Mouse (Mus musculus): ENCODE results near the gene Nt5c. TPM values are rescaled to one million over a fixed set of nuclear protein-coding genes. Genes with fewer than 3 reads are reported as not detected.

The Nt5c gene
- total RNA-seq, 1 experiment, result 50.5 TPM

DNA sequence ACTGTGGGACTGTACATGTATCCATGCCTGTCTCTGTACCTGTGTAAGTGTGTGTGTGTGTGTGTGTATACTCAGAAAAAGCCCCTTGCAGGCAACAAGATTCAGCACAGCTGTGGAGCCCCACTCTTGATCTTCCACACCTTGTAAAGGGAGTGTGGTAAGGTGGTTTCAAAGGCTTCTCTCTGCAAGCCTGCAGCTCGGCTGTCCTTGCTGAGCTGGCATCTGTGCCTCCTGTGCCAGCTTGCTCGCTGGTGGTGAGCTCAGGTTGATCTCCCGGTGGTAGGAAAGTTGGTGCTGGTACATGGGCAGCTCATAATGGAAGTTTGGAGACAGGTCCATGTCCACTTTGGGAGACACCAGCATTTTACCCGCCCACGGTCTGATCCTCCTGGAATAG lies 29.8 kb downstream of the Nt5c start:
- no peak for TF ChIP-seq CHD2 (IDR thresholded peaks at IDR 0.05; ENCODE audit: low read depth, low read length)
- TF ChIP-seq ZNF384 (IDR thresholded peaks at IDR 0.05; ENCODE audit: low read depth, low read length), result no peak
- TF ChIP-seq MAFK (IDR thresholded peaks at IDR 0.05; ENCODE audit: insufficient read depth, low read depth, low read length), result no peak
- TF ChIP-seq HCFC1 (IDR thresholded peaks at IDR 0.05; ENCODE audit: borderline replicate concordance, insufficient read depth, low read length), result no peak
- TF ChIP-seq ZC3H11A (IDR thresholded peaks at IDR 0.05; ENCODE audit: borderline replicate concordance, low read depth, low read length), result no peak
- in situ Hi-C loops (cut with MboI; ENCODE audit: low sequenced_read_pairs in 2 of 2, unreplicated experiment in 2 of 2), result no loop called here
- H3K36me3 ChIP-seq (ENCODE audit: control insufficient read depth, insufficient read depth, low read length, poor library complexity, severe bottlenecking), result no peaks in the 10 kb centered on the region
- H3K9ac ChIP-seq (ENCODE audit: insufficient read depth, low read depth, low read length, poor library complexity, severe bottlenecking), result no peak overlapping the region
- peaks cover 7 to 29% of the 10 kb centered on the region in 2 experiments for H3K4me1 ChIP-seq (ENCODE audit: control insufficient read depth in 2 of 2, insufficient read depth in 2 of 2, low read length in 2 of 2, poor library complexity in 1 of 2)
- no peak overlapping the region for H3K4me3 ChIP-seq (ENCODE audit: insufficient read depth in 1 of 2, low read depth in 1 of 2, low read length in 2 of 2, poor library complexity in 1 of 2, severe bottlenecking in 1 of 2)
- H3K27ac ChIP-seq (ENCODE audit: insufficient read depth, low read depth, low read length, poor library complexity, severe bottlenecking), result no peak overlapping the region
- no peak for DNase-seq (ENCODE audit: low read depth, low spot score)
- H3K9me3 ChIP-seq (ENCODE audit: control insufficient read depth, insufficient read depth, low read depth, low read length), result no peaks in the 10 kb centered on the region

DNA sequence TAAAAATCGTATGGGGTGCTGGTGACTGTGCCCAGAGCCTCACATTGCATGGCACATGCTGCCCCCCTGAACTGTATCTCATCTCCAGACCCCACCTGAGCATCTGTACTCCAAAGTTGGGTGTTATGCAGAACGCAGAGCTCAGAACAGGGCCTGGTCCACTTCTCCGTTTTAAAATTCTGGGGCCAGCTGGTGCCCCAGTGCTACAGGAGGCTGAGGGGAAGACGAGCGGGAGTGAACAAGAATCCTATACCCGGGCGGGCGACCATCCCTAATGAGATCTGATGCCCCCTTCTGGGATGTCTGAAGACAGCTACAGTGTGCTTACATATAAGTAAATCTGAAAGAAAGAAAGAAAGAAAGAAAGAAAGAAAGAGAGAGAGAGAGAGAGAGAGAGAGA lies 30.7 kb downstream of the Nt5c start:
- Histone ChIP-seq H3K4me1 (ENCODE audit: control insufficient read depth in 2 of 2, insufficient read depth in 2 of 2, low read length in 2 of 2, poor library complexity in 1 of 2) (peaks cover 9 to 36% of the 10 kb centered on the region in 2 experiments), H3K4me3 (ENCODE audit: insufficient read depth in 1 of 2, low read depth in 1 of 2, low read length in 2 of 2, poor library complexity in 1 of 2, severe bottlenecking in 1 of 2) (no peak overlapping the region)
- TF ChIP-seq ZC3H11A (IDR thresholded peaks at IDR 0.05; ENCODE audit: borderline replicate concordance, low read depth, low read length) (no peak), HCFC1 (IDR thresholded peaks at IDR 0.05; ENCODE audit: borderline replicate concordance, insufficient read depth, low read length) (no peak), MAFK (IDR thresholded peaks at IDR 0.05; ENCODE audit: insufficient read depth, low read depth, low read length) (no peak), ZNF384 (IDR thresholded peaks at IDR 0.05; ENCODE audit: low read depth, low read length) (no peak), CHD2 (IDR thresholded peaks at IDR 0.05; ENCODE audit: low read depth, low read length) (no peak)

GRCm38 (mm10) chr11:115457405-115457804 lies 34.3 kb downstream of the Nt5c start:
- Histone ChIP-seq H3K9ac (ENCODE audit: insufficient read depth, low read depth, low read length, poor library complexity, severe bottlenecking) (no peak overlapping the region), H3K9me3 (ENCODE audit: control insufficient read depth, insufficient read depth, low read depth, low read length) (no peaks in the 10 kb centered on the region), H3K4me1 (ENCODE audit: control insufficient read depth in 2 of 2, insufficient read depth in 2 of 2, low read length in 2 of 2, poor library complexity in 1 of 2) (peaks cover 2 to 14% of the 10 kb centered on the region in 2 experiments; a peak in 1 of 4 replicates), H3K27ac (ENCODE audit: insufficient read depth, low read depth, low read length, poor library complexity, severe bottlenecking) (no peak overlapping the region), H3K36me3 (ENCODE audit: control insufficient read depth, insufficient read depth, low read length, poor library complexity, severe bottlenecking) (no peaks in the 10 kb centered on the region), H3K4me3 (ENCODE audit: insufficient read depth in 1 of 2, low read depth in 1 of 2, low read length in 2 of 2, poor library complexity in 1 of 2, severe bottlenecking in 1 of 2) (no peak overlapping the region)
- DNase-seq (ENCODE audit: low read depth, low spot score), result no peak
- in situ Hi-C loops (cut with MboI; ENCODE audit: low sequenced_read_pairs in 2 of 2, unreplicated experiment in 2 of 2), result no loop called here
- TF ChIP-seq HCFC1 (IDR thresholded peaks at IDR 0.05; ENCODE audit: borderline replicate concordance, insufficient read depth, low read length), result no peak

More for the DNA sequence above, 30.7 kb downstream of the Nt5c start:
- H3K9me3 ChIP-seq (ENCODE audit: control insufficient read depth, insufficient read depth, low read depth, low read length), result no peaks in the 10 kb centered on the region
- in situ Hi-C loops (cut with MboI; ENCODE audit: low sequenced_read_pairs in 2 of 2, unreplicated experiment in 2 of 2), result no loop called here
- H3K36me3 ChIP-seq (ENCODE audit: control insufficient read depth, insufficient read depth, low read length, poor library complexity, severe bottlenecking), result no peaks in the 10 kb centered on the region
- no peak for DNase-seq (ENCODE audit: low read depth, low spot score)
- H3K27ac ChIP-seq (ENCODE audit: insufficient read depth, low read depth, low read length, poor library complexity, severe bottlenecking), result no peak overlapping the region
- no peak overlapping the region for H3K9ac ChIP-seq (ENCODE audit: insufficient read depth, low read depth, low read length, poor library complexity, severe bottlenecking)

- in situ Hi-C loops (cut with MboI; ENCODE audit: low sequenced_read_pairs in 2 of 2, unreplicated experiment in 2 of 2), result no loop called here
Measured at GRCm38 (mm10) chr11:115456182-115456581, 35.5 kb downstream of the Nt5c start.

DNA sequence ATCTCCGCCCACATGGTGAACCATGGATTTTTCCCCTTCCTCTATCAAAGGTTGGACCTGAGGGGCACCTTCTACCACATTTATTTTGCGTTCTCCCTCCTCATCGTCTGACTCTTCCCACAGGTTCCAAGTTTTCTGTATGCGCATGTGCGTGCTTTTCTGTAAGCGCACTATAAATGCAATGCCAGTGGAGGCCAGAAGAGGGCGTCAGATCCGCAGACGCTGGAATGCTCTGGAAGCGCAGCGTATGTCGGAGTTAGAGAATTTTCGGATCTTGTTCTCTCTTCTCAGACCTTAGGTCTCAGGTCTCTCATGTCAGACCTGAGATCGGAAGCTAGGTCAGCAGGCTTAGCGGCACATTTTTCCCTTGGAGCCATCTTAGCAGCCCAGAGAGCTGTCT lies 36.0 kb downstream of the Nt5c start:
- in situ Hi-C loops (cut with MboI; ENCODE audit: low sequenced_read_pairs in 2 of 2, unreplicated experiment in 2 of 2), result no loop called here
- H3K9me3 ChIP-seq (ENCODE audit: control insufficient read depth, insufficient read depth, low read depth, low read length), result no peaks in the 10 kb centered on the region
- no peak overlapping the region for H3K4me3 ChIP-seq (ENCODE audit: insufficient read depth in 1 of 2, low read depth in 1 of 2, low read length in 2 of 2, poor library complexity in 1 of 2, severe bottlenecking in 1 of 2)
- H3K4me1 ChIP-seq (ENCODE audit: control insufficient read depth in 2 of 2, insufficient read depth in 2 of 2, low read length in 2 of 2, poor library complexity in 1 of 2), result peaks cover 2 to 7% of the 10 kb centered on the region in 2 experiments; a peak in 1 of 4 replicates
- H3K36me3 ChIP-seq (ENCODE audit: control insufficient read depth, insufficient read depth, low read length, poor library complexity, severe bottlenecking), result no peaks in the 10 kb centered on the region
- no peak overlapping the region for H3K27ac ChIP-seq (ENCODE audit: insufficient read depth, low read depth, low read length, poor library complexity, severe bottlenecking)
- no peak overlapping the region for H3K9ac ChIP-seq (ENCODE audit: insufficient read depth, low read depth, low read length, poor library complexity, severe bottlenecking)
- no peak for TF ChIP-seq HCFC1 (IDR thresholded peaks at IDR 0.05; ENCODE audit: borderline replicate concordance, insufficient read depth, low read length)
- no peak for TF ChIP-seq ZC3H11A (IDR thresholded peaks at IDR 0.05; ENCODE audit: borderline replicate concordance, low read depth, low read length)
- TF ChIP-seq MAFK (IDR thresholded peaks at IDR 0.05; ENCODE audit: insufficient read depth, low read depth, low read length), result no peak
- TF ChIP-seq ZNF384 (IDR thresholded peaks at IDR 0.05; ENCODE audit: low read depth, low read length), result no peak
- TF ChIP-seq CHD2 (IDR thresholded peaks at IDR 0.05; ENCODE audit: low read depth, low read length), result no peak
- peak; percentile 59 for DNase-seq (ENCODE audit: low read depth, low spot score)

More at GRCm38 (mm10) chr11:115456182-115456581, 35.5 kb downstream of the Nt5c start:
- TF ChIP-seq ZNF384 (IDR thresholded peaks at IDR 0.05; ENCODE audit: low read depth, low read length) (no peak), HCFC1 (IDR thresholded peaks at IDR 0.05; ENCODE audit: borderline replicate concordance, insufficient read depth, low read length) (no peak), CHD2 (IDR thresholded peaks at IDR 0.05; ENCODE audit: low read depth, low read length) (no peak), ZC3H11A (IDR thresholded peaks at IDR 0.05; ENCODE audit: borderline replicate concordance, low read depth, low read length) (no peak), MAFK (IDR thresholded peaks at IDR 0.05; ENCODE audit: insufficient read depth, low read depth, low read length) (no peak)
- Histone ChIP-seq H3K27ac (ENCODE audit: insufficient read depth, low read depth, low read length, poor library complexity, severe bottlenecking) (no peak overlapping the region), H3K9me3 (ENCODE audit: control insufficient read depth, insufficient read depth, low read depth, low read length) (no peaks in the 10 kb centered on the region), H3K4me1 (ENCODE audit: control insufficient read depth in 2 of 2, insufficient read depth in 2 of 2, low read length in 2 of 2, poor library complexity in 1 of 2) (peaks cover 2 to 7% of the 10 kb centered on the region in 2 experiments; a peak in 1 of 4 replicates), H3K4me3 (ENCODE audit: insufficient read depth in 1 of 2, low read depth in 1 of 2, low read length in 2 of 2, poor library complexity in 1 of 2, severe bottlenecking in 1 of 2) (no peak overlapping the region), H3K9ac (ENCODE audit: insufficient read depth, low read depth, low read length, poor library complexity, severe bottlenecking) (no peak overlapping the region), H3K36me3 (ENCODE audit: control insufficient read depth, insufficient read depth, low read length, poor library complexity, severe bottlenecking) (no peaks in the 10 kb centered on the region)
- no peak for DNase-seq (ENCODE audit: low read depth, low spot score)

Data from ES-E14 (cell line).